Mouse (Mus musculus) E14TG2a.4 (cell line): ENCODE measurements around the gene Glud1.

Source experiments
- CTCF ChIP-seq: conservative IDR thresholded peaks from 2 replicates; pipeline ENCODE4 v1.5.1; 2014; ENCODE audit warnings: low read length
- NANOG ChIP-seq: IDR thresholded peaks from 2 replicates; pipeline ENCODE4 v1.6.1; 2014; ENCODE audit warnings: borderline replicate concordance, low read length, mixed read lengths

GRCm38 (mm10) chr14:34351660-34352059 is 41.1 kb downstream of the Glud1 start:
- TF ChIP-seq CTCF (no peak), NANOG (no peak)
